Mouse (Mus musculus) E14TG2a.4 (cell line): ENCODE data around the gene Gcm2.

Experiments
- CTCF ChIP-seq: conservative IDR thresholded peaks from 2 replicates; pipeline ENCODE4 v1.5.1; 2014; ENCODE audit warnings: low read length
- NANOG ChIP-seq: IDR thresholded peaks from 2 replicates; pipeline ENCODE4 v1.6.1; 2014; ENCODE audit warnings: borderline replicate concordance, low read length, mixed read lengths

GRCm38 (mm10) chr13:41103841-41104525 is 6.9 kb downstream of the Gcm2 start:
- no peak for TF ChIP-seq CTCF
- TF ChIP-seq NANOG = no peak
